Mouse (Mus musculus) CD4-positive naive resting alpha-beta T cell, adult 76 days (primary cell): Measurements from ENCODE around the gene Tmprss5. TPM values are rescaled to one million over a fixed set of nuclear protein-coding genes. Genes with fewer than 3 reads are reported as not detected.

ENCODE experiments used
- total RNA-seq: library from RNA; stranded (reverse); gene quantifications from one replicate; pipeline ENCODE4 v1.2.4, GENCODE M21; 2023

The Tmprss5 gene
- not detected for total RNA-seq

GRCm38 (mm10) chr9:49081107-49081506 is at the start of gene Tmprss5:
TSS of gene Tmprss5 (plus strand) at chr9:49081260.

GRCm38 (mm10) chr9:49055333-49056205 is 25.5 kb upstream of the Tmprss5 start, which contains the start of gene Zw10:
TSS of gene Zw10 (plus strand) at chr9:49055613.

Other genes starting within 250 kb of the Tmprss5 start
- gene Zbtb16, start 245.0 kb upstream of the Tmprss5 start, total RNA-seq, result 1.7 TPM
- not detected for gene Htr3a, start 170.2 kb upstream of the Tmprss5 start, total RNA-seq
- not detected for gene Htr3b, start 116.3 kb upstream of the Tmprss5 start, total RNA-seq
- gene Usp28, start 95.9 kb upstream of the Tmprss5 start, total RNA-seq, result 108 TPM
- 39.8 TPM for gene Zw10, start 25.6 kb upstream of the Tmprss5 start, total RNA-seq
- gene Gm4894, start 169.3 kb downstream of the Tmprss5 start, total RNA-seq, result not detected